Mouse (Mus musculus) embryonic fibroblast, embryonic 13.5 days (primary cell): ENCODE data around the gene Sema5a.

Experiments used
- CTCF ChIP-seq: IDR thresholded peaks from 2 replicates; pipeline ENCODE4 v1.5.1; 2011; ENCODE audit warnings: mild to moderate bottlenecking, control low read depth, low read length, moderate library complexity, borderline replicate concordance; ENCODE audit not compliant: insufficient read depth
- POLR2A ChIP-seq: IDR thresholded peaks from 2 replicates; pipeline ENCODE4 v1.6.1; 2011; ENCODE audit warnings: low read depth, mild to moderate bottlenecking, control low read depth, low read length, moderate library complexity

DNA sequence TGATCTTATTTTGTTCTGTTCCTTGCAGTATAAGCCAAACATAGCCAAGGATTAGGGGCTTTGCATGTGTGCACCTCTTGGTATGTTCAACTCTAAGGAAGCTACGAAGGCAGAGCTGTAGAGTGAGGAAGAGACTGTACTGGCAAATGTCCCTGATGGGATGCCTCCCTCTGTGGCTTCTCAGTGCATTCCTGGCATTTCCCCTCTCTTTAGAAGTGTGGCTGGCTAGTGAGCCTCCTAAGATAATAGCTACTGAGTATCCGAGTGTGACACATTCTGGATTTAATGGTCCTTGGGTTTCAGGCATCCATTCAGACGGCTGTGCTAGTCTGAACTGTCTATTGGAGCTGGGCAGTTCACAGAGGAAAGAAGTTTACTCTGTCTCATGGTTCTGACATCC lies 19.0 kb downstream of the Sema5a start:
- no peak for TF ChIP-seq CTCF
- TF ChIP-seq POLR2A: no peak
